Mouse (Mus musculus) megakaryocyte, embryonic 14.5 days (primary cell): ENCODE results near the gene Jagn1.

Experiments used
- FLI1 ChIP-seq: IDR thresholded peaks from 2 replicates; pipeline ENCODE4 v1.6.1; 2012; ENCODE audit warnings: low read length, inconsistent platforms, mixed read lengths
- GATA1 ChIP-seq: IDR thresholded peaks from 3 replicates; pipeline ENCODE4 v1.6.1; 2012; ENCODE audit warnings: mixed read lengths, low read length, inconsistent platforms, borderline replicate concordance

DNA sequence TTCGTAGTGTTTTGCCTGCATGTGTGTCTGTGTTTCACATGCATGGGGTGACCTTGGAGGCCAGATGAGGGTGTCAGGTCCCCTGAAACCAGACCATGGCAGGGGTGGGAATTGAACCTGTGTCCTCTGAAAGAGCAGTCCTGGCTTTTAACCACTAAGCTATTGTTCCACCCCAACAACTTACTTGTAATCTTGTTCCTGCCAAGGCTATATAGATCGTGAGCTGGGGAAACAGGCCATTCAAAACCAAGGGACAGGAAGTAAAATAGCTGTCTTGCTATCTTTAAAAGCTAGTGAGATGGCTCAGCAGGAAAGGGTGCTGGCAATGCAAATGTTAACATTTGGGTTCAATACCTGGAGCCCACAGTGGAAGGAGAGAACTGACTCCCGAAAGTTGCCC is 12.4 kb upstream of the Jagn1 start:
- TF ChIP-seq GATA1, result no peak
- no peak for TF ChIP-seq FLI1
